Mouse (Mus musculus) frontal cortex, postnatal 25 days (tissue): Measurements from ENCODE around the gene Gm20877.
"Not testable (repeated sequence)": the region's sequence is repeated elsewhere in the genome, so short reads cannot be mapped to it uniquely, and the experiment has no call there.

Experiments used
- DNase-seq, 2 experiments: peaks; one replicate each; pipeline ENCODE4 v3.0.0; 2022; ENCODE audit warnings: low spot score in 2 of 2

The Gm20877 gene

GRCm38 (mm10) chrY:17093573-17093972 is at the start of gene Gm20877:
Gene Gm20877 (plus strand): TSS chrY:17093873.
- DNase-seq: not testable (repeated sequence)
